Mouse (Mus musculus): Measurements from ENCODE around the gene Fat3.

Gene Fat3

DNA sequence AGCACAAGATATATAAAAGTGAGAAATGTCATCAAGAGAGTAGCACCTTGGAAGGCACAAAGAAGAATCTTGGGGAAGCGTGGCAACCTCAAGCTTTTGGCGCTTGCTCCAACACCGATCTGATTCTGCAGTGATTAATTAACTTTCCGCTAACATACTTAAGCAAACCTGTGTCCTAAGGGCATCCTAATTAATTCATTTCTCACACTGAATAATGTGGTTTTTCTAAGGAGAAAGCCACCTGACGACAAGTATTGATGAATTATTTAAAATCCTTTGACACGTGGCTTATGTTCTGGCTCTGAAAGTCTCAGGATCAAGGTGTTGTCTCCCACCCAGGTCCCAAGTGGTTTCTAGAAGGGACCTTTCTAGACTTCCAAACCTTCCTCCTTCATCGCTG is 506.3 kb downstream of the Fat3 start:
- DNase-seq: no peak

DNA sequence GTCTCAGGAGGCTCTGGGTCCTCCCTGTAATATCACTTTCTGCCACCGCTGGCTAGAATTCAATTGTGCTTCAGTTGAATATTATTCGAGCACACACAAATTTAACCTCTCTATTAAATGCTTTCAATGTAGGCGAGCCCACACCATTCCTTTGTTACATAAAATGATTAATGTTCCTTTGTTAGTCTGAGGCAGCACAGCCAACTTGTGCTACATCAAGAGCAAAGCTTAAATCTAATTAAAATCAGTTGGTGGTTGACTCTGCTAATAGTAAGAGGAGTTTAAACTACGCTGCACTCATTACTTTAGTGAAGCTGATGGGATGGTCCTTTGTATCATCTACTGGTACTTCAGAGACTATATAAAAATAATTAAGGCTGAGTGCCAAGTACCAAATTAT is 506.9 kb downstream of the Fat3 start:
- DNase-seq: no peak

DNA sequence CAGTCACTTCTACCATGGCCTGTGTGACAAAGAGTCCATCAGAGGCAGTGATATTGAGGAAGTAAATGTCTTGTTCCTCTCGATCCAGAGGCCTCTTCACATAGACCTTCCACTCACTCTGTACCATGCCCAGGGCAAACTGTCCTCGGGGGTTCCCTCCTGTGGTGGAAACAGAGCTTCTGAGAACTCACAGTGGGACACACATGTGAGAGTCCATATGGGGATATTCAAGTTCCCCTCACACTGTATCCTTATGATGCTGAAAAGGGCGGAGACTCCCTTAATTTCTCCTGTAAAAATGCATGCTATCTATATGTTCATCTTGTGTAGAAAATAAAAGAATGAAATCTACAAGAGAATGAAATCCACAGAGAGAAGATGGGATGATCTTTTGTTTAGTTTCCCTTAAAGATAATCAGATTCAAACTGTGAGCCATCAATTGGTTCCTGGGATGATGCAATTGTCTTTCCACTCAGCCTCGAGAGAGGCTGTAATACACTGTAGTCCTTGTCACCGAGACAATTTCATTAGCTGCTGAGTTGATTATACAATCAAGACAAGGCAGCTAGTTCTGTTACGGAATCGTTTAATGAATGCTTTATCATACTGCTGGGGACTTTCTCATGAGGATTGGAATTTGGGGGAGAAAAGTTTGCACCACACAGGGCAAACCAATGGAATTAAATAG is 508.8 kb downstream of the Fat3 start:
- no peak for DNase-seq

DNA sequence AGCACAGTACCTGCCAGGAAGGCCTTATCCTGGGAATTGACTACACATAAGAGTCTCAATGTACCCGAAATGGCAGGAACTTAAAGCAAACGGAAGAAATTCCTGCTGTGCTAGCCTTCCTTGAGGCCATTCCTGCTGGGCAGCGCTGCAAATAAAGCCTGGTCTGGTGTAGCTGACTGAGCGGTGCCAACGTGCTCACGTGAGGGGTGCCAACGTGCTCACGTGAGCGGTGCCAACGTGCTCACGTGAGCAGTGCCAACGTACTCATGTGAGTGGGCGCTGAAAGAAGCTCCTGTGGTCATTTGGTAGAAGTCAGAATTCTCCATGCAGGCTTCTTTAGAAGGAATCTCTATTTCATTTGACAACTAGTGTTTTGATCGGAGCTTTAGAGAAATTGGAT is 522.8 kb downstream of the Fat3 start:
- no peak for DNase-seq

DNA sequence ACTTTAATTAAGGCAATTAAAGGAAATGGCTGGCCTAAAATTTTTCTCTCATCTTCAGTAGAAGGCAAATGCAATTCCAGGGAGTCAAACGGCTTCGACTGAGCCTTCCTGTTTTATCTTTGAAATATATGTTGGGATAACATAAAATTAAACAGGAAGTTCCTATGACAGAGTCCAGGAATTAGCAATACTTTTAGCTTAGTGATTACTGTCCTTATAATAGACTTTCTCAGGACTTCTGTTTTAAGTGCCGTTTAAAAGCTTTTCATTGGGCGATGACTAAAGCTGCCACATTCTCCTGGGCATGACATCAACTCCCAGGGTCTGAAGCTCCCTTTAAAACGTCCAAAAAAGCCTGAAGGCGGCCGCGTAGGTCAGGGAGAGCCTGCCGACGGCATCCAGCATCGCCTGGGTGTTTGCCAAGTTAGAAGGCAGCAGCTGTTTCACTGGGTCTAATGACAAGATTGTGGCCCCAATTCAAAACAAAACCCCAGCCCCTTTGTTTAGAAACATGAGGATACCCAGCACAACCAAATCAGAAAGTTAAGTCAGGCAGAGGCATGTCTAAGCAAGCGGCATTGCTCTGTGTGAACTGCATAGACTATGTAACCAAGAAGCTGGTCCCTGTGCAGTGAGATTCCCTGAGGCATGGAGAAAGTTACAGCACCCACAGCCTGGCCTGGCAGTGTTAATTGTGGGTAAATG is 524.0 kb downstream of the Fat3 start:
- peak; percentile 22 for DNase-seq

DNA sequence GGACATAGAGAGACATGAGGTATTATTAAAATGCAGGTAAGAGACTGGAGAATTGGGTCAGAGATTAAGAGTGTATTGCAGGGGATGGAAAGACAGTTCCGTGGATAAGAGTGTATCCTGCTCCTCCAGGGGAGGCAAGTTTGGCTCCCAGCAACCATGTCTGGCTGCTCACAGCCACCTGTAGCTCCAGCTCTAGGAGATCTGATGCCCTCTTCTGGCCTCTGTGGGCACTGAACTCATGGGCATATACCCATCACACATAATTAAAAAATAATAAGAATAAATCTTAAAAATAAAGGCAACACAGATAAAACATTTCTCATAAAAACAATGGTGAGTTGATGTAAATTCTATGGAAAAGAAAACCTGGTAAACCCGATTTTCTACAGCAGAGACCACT is 525.1 kb downstream of the Fat3 start:
- DNase-seq: no peak

DNA sequence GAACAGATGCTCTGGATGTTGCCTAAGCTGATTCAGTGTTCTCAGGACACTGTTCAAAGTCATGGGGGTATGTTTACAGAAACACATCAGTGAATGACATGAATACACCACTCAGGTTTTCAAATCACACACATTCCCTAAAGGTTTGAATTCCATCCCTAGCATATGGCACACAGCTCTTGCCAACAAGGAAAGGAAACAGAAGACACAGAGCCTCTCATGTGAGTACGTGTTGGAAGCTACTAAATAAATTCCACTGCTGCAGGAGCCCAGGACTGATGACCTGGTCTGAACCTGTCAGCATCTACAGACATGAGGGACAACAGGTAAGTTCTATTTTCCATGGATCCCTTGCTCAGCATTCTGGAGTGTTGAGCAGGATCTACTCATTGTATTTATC is 528.9 kb downstream of the Fat3 start:
- DNase-seq: no peak

DNA sequence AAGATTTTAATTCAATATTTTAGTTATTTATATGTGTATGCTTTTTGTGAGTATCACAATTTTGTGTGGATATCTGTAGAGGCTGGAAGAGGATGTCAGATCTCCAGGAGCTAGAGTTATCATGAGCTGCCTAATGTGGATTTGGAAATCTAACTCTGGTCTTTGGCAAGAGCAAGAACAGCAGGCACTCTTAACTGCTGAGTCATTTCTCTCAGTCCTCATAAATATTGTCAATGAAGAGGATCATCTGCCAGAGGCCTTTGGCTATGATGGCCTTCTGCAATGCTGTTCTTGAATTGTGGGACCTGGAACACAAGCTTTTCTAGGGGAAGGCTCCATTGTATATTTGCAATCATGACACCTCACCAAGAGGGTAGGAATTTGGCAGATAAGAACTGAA is 529.7 kb downstream of the Fat3 start:
- DNase-seq: peak; percentile 19

DNA sequence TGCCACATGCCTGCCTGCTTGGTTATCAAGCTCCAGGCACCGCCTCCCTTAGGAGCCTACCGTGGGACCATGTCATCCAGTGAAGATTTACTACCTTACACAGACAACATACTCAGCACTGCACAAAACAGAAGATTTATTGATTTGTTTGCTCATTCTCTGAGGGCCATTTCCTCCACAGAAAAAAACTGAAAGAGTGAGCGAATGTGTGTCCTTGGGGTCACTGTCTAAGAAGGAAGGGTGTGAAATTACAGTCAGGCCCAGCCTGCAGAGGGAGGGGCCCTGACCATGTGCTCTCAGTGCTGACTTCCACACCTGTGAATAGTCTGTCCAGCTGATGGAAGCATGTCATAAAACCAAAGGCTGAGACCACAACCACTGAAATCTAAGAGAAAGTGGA is 536.9 kb downstream of the Fat3 start:
- DNase-seq: no peak

DNA sequence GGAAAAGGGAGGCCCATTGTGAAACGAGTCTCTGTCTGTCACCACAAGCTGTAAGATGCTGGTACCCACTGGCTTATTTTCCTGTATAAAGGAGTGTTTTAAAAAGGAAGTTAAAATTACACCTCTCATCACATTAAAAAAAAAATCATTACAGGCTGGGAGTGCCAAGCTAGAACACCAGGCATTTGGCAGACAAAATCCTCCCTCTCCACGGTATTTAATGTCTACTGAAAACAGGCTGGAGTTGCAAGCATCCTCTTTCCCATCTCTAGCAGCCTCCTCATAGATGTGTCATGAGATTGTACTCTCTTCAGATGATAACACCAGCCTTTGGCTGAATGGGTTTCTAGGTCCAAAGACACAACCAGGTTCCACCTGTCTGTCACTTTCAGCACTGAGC is 538.2 kb downstream of the Fat3 start:
- DNase-seq: no peak

DNA sequence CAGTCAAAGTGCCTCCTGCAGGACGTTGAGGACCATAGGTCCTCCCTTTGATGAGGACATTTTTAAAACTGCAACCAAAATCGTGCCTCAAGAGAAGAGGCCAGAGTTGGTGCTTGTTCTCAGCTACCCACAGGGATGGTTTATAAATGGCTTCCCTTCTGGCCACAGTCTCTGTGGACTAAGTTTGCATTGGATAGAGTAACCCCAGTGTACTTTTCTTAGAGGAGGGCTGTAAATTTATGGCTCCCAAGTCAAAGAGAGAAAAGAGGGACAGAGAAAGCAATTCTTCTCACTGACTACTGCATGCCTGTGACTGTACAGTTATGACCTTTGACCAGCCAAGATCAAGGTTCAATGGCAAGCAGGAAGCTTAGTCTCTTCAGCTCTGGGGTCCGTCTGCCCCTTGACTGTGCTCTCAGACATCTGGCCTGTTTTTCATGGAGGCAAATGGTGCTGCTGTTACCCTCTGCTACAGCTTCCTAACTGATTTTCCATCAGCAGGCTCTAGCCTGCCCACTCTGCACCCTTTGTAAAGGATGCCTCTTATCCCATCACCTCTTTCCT is 542.8 kb downstream of the Fat3 start:
- no peak for DNase-seq

DNA sequence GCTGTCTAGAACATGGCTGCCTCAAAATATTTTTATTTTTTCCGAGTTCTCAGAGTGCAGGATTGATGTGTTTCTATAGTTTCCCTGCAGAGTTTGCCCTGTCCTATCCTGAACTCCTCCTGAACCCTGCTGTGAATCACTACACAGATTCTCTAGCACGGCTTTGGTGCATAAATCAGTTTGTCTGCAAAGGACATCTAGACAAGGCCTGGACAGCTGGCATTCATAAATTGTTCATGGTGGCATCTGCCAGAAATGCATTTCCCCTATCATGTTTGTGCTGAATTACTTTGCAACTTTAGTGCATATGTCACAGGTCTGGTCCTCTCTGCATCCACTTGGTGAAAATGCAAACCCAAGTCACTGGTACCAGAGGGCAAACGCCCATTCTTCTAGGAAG is 543.3 kb downstream of the Fat3 start:
- DNase-seq: no peak

DNA sequence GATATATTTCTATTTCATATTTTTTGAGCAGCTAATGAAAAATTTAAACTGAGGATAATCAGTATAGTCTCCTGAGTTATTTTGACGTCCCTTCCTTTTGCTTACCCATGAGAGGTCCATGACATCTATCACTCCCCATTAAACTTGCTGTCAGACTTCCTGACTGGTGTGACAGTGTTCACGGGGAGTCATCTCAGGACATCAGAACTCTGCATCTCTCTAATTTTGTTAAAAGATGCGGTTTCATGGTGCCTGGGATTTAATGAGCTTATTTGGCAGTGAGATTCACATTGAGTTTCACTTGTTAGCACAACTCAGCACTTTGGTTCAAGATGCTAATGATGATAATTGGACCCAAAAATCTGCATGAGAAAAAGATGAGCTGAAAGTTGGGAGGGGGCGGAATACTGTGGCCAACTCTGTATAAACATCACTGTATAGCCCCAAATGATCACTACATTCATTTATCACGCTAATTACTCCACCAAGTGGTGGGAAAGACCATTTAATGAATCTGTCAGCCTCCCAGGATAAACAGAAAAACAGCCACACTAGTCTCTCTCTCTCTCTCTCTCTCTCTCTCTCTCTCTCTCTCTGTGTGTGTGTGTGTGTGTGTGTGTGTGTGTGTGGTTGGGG is 545.8 kb downstream of the Fat3 start:
- no peak for DNase-seq

DNA sequence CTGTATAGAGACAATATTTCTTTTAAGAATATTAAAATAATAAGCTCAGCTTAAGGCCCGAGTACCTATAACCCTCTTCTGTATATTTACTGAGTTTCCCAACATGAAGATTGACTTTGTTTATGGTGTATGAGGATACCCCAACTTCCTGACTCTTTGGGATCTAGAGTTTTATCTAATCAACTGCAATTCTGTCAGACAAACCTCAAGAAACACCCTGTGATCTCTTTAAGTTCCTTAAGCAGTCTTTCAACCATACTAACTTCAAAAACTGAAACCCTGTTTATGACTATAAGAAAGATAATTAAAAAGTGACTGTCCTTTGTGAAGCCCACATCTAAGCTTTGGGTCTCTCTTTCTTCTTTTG is 546.8 kb downstream of the Fat3 start:
- no peak for DNase-seq

DNA sequence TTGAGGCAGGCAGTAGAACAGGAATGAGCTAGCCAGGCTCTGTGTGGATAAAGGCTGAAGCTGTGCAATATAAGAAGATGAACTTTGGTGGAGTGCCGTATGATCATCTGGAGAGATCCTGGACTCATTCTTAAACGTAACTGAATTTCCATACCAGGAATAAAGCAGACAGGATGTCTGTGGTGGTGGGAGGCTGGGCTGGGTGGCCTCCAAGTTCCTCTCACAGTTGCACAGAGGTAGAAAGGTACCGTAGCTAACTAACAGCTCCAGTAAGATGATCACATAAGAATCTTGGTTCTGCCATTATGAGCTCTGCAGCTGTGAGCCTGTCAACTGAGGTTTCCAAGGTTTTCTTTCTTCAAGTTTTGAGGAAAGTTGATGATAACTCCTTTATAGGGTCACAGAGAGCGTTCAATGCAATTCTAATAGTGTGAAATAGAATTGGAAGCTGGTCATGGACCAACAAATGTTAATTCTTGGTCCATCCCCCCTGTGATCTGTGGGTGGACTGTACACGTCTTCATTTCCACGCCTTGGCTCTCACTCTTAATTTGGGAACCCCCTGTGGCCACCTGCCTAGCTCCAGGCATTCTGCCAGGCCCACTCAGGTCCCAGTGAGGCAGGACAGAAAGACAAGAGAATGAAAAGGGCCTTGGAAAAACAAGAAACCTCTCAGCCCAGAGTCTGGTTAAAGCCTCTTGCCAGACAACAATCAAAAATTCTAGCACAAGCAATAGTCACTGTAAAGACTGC is 547.3 kb downstream of the Fat3 start:
- no peak for DNase-seq

DNA sequence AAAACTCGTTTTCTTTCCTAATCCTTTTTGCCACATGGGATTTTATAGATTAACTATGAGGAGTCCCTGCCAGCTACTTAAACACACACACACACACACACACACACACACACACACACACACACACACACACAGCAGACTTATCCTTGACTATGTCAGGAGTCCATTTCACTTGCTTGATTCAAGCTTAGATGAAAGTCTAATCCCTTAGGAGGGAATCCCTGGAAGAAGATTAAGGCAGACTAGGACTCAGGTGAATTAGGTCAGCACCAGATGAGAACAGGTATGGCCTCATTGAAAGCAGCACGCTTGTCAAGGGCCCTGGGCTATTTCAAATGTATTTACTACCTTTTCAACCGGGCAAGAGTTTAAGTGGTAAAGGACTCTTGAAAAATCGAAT is 553.0 kb downstream of the Fat3 start:
- DNase-seq: no peak

DNA sequence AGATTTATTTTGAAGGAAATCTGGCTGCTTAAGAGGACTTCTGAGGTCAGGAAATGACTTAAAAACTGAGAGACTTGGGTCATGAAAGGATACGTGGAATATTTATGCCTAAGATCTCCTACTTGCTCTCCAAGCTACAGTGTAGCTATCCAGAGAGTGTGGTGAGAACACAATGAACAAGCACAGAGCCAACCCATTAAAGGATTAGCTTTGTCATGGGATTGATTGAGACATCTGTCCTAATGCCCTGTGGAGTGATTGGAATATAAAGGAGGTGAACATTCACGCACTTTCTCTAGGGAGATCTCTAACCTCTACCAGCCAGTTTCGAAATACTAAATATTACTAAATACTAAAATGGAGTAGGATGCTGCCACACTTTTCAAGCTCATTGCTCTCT is 556.9 kb downstream of the Fat3 start:
- DNase-seq: no peak

DNA sequence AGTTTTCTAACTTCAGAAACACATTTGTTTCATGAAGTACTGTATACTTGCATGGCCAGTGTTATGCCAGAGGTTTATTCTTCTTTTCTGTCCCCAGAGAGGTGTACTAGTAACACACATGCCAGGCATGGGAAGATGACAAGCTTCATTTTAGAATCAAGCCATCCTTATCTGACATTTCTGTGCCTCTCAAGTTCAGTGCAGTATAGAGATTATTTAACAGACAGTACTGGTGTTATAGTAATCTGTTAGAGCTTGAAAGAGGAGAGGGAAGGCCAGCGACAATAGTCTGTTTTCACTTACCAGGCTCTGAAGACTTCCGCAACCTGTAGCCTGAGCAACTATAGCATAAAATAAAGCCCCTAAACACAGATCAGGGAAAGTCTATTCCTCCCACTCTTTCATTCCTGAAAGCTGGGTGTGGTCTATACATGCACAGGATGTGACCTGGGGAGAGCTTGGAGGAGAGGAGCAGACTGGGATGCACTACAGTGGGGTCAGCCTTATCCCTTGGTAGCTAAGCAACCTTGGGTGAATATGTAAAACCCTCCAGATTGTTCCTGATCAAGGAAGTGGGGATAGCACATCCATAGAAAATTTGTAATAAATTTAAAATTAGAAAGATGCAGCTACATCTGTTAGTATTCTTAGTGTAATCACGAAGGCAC is 557.5 kb downstream of the Fat3 start:
- no peak for DNase-seq

DNA sequence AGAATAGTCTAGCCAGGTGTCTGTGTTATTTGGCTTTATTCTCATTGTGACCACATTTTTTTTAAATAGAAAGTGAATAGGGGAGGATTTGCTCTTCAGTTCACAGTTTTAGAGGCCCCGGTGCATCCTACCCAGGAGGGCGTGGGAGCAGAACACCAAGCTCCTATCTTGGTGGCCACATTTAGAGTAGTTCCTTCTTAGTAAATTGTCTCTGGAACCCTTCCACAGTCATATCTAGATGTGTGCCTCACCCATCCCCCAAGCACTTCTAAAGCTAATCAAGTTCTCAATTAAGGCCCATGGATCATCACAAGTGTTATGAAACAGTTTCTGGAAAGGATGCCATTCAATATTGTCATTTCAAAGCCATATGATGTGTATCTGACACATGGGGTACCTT is 559.3 kb downstream of the Fat3 start:
- DNase-seq: no peak

DNA sequence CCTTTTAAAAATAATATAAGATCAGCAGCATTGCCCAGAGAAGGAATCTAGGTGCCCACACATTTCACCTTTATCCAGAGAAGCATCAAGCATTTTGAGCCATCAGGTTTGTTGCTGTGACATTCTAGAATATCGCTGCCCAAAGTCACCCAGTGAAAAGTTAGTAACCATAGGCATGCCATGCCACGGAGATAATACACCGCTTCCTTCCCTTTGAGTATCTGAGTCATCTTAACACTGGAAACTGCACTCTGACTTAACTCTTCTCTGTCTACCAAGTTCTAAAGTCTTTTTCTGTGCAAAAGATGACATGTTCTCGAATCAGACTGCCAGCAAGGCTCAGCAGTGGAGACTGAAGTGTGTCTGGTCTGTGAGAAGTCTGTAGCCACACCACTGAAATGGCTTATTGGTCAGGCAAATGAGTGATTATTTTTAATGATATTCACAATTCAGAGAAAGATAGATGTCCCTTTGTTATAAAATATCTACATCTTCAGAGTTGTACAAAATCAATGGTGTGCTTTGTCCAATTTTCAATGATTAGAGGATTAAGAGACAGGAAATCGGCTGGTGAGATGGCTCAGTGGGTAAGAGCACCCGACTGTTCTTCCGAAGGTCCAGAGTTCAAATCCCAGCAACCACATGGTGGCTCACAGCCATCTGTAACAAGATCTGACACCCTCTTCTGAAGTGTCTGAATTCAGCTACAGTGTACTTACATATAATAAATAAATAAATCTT is 560.0 kb downstream of the Fat3 start:
- DNase-seq: no peak

DNA sequence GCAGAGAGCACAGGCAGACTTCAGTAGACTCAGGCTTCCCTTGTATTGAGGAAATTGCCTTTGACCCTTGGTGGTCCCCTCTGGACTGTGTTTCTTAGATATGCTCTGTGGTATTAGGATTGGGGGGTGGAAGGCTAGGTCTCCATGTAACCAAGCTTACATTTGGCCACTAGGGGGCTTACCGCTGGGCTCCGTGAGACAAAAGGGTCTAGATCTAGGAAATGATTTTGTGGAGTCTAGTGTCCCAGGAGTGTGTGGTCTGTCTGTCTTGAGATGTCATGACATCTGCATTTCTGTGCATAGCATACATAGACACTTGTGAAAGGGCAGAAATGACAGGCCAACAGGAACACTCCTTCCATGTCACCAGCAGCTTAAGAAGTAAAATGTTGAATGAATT is 561.5 kb downstream of the Fat3 start:
- DNase-seq: peak; percentile 3

Data from lung, postnatal 36 days (tissue).